Mouse (Mus musculus) inflammation-experienced regulatory T-cells, adult 6 months (primary cell): ENCODE measurements around the gene Xylt2. TPM values are rescaled to one million over a fixed set of nuclear protein-coding genes. Genes with fewer than 3 reads are reported as not detected.

ENCODE experiments used
- polyA plus RNA-seq, 3 experiments: library from polyadenylated mRNA; unstranded; fragments of 100-300 nt; shearing (Covaris generic); gene quantifications; one replicate each; pipeline ENCODE4 v1.2.1; 2017

The Xylt2 gene
- polyA plus RNA-seq, 3 experiments from 2014 or later, result 3.2 to 7.4 (median 7.0) TPM

Other genes starting within 250 kb of the Xylt2 start
- gene Cacna1g, start 203.3 kb downstream of the Xylt2 start, polyA plus RNA-seq, result not detected
- not detected for gene Spata20, start 191.3 kb downstream of the Xylt2 start, polyA plus RNA-seq
- gene Epn3, start 177.5 kb downstream of the Xylt2 start, polyA plus RNA-seq, result not detected
- gene Mycbpap, start 155.8 kb downstream of the Xylt2 start, polyA plus RNA-seq, result not detected
- gene Rsad1, start 128.3 kb downstream of the Xylt2 start, polyA plus RNA-seq, result 1 to 10 TPM in 2 of 3 experiments, under 1 TPM in 1; 0.31 to 1.9 (median 1.6) TPM
- under 1 TPM; 0.43 to 0.69 (median 0.47) TPM for gene Chad, start 112.5 kb downstream of the Xylt2 start, polyA plus RNA-seq
- 1 to 10 TPM; 2.1 to 3.0 (median 2.2) TPM for gene Acsf2, start 75.6 kb downstream of the Xylt2 start, polyA plus RNA-seq
- gene Lrrc59, start 47.7 kb downstream of the Xylt2 start, polyA plus RNA-seq, result 10 to 100 TPM in 1 of 3 experiments, 1 to 10 TPM in 2; 7.0 to 21.5 (median 9.9) TPM
- 10 to 100 TPM; 60.7 to 91.2 (median 68.4) TPM for gene Mrpl27, start 23.7 kb downstream of the Xylt2 start, polyA plus RNA-seq
- gene Eme1, start 23.6 kb downstream of the Xylt2 start, polyA plus RNA-seq, result 1 to 10 TPM; 1.2 to 9.8 (median 1.8) TPM
- gene Gm11541, start 27.0 kb upstream of the Xylt2 start, polyA plus RNA-seq, result not detected
- under 1 TPM in 1 of 3 experiments, not detected in 2; 0.42 TPM for gene Cdc34b, start 64.3 kb upstream of the Xylt2 start, polyA plus RNA-seq
- gene Tmem92, start 105.2 kb upstream of the Xylt2 start, polyA plus RNA-seq, result not detected